Mouse (Mus musculus) neural tube, embryonic 11.5 days (tissue): ENCODE measurements around the gene Nudt15. TPM values are rescaled to one million over a fixed set of nuclear protein-coding genes. Genes with fewer than 3 reads are reported as not detected.

Experiments used
- polyA plus RNA-seq: library from polyadenylated mRNA; unstranded; fragments of >200 nt; fragmentation: Nextera tagmentation; extraction: Ambion mirVana; gene quantifications from 2 replicates; pipeline ENCODE4 v1.2.1, GENCODE M21; 2014

Nudt15 gene
- polyA plus RNA-seq, 1 experiment from 2014 or later: 13.1 TPM

Other genes with a start within 250 kb of the Nudt15 start
- 51.6 and 51.8 TPM in 2 replicates for gene Rb1, start 222.4 kb downstream of the Nudt15 start, polyA plus RNA-seq
- 349 and 359 TPM in 2 replicates for gene Itm2b, start 163.0 kb downstream of the Nudt15 start, polyA plus RNA-seq
- gene Med4, start 38.2 kb downstream of the Nudt15 start, polyA plus RNA-seq: 96.7 and 101 TPM in 2 replicates
- 112 and 117 TPM in 2 replicates for gene Sucla2, start 22.9 kb downstream of the Nudt15 start, polyA plus RNA-seq
- gene Gm21750, start 113.0 kb upstream of the Nudt15 start, polyA plus RNA-seq: not detected in 2 replicates